In the genomic region with DNA sequence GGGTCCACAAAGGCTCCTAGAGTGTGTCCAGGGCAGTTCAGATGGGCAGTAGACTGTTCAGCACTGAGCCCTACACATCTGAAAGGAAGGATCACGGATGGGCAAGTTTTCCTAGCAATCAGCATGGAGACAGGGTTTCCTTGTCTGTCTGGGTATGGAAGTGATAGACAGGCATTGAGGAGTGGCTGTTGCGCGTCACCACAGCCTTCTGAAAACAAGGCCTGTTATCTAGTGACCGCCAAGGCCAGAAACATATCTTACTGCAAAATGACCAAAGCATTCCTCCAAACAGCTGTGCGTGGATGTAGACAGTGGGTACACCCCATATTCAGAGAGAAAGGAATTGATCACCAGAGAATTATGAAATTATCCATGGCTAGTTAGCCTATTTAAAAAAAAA, we compare ENCODE assay signal across 15 mouse cellular contexts. TPM values are rescaled to one million over a fixed set of nuclear protein-coding genes. Genes with fewer than 3 reads are reported as not detected.
A peak's percentile ranks its signal among the peaks of the same experiment; 100 is the strongest.
DNase-seq lines count a peak whose midpoint lies in the region; ATAC-seq lines count a peak whose summit lies in the region.
"Had no signal": no experiment of that assay in that cellular context is flagged by ENCODE, and none has a peak within 500 bp of the region (broad histone marks: within the 10 kb centered on the region; RNA-seq: fewer than 3 reads in every experiment).

No protein-coding gene starts in this region.

- H3K36me3 ChIP-seq in forebrain, embryonic 10.5 days (replicated peaks), result no peaks in the 10 kb centered on the region
- no peaks in the 10 kb centered on the region for H3K36me3 ChIP-seq in forebrain, embryonic 16.5 days (ENCODE audit: control insufficient read depth, insufficient read depth)
- H3K36me3 ChIP-seq in heart, embryonic 15.5 days, result no peaks in the 10 kb centered on the region
- H3K36me3 ChIP-seq in midbrain, embryonic 13.5 days, result no peaks in the 10 kb centered on the region
- H3K36me3 ChIP-seq: embryonic facial prominence, embryonic 15.5 days; neural tube, embryonic 13.5 days had no signal

- H3K4me1 ChIP-seq in forebrain, embryonic 10.5 days, result peaks cover 61% of the 10 kb centered on the region
- H3K4me1 ChIP-seq in forebrain, embryonic 16.5 days (replicated peaks; ENCODE audit: control insufficient read depth, insufficient read depth, low read length), result peaks cover 20% of the 10 kb centered on the region
- peaks cover 81% of the 10 kb centered on the region for H3K4me1 ChIP-seq in heart, embryonic 15.5 days (replicated peaks)
- H3K4me1 ChIP-seq in midbrain, embryonic 13.5 days (replicated peaks), result peaks cover 36% of the 10 kb centered on the region

- 77% methylated on average over 5 of the region's 5 CpGs for WGBS in forebrain, embryonic 10.5 days
- 70% methylated on average over 5 of the region's 5 CpGs for WGBS in forebrain, embryonic 16.5 days
- WGBS in heart, embryonic 15.5 days, result 25% methylated on average over 5 of the region's 5 CpGs
- 68% methylated on average over 5 of the region's 5 CpGs for WGBS in midbrain, embryonic 13.5 days

- peaks cover 38% of the 10 kb centered on the region for H3K27me3 ChIP-seq in forebrain, embryonic 10.5 days (ENCODE audit: poor library complexity, severe bottlenecking)
- H3K27me3 ChIP-seq in forebrain, embryonic 16.5 days (replicated peaks; ENCODE audit: control insufficient read depth, insufficient read depth, low read length), result no peaks in the 10 kb centered on the region
- H3K27me3 ChIP-seq in heart, embryonic 15.5 days, result no peaks in the 10 kb centered on the region
- 0 out of 2 replicates have a peak, but pooled peaks cover 1% of the 10 kb centered on the region for H3K27me3 ChIP-seq in midbrain, embryonic 13.5 days
- H3K27me3 ChIP-seq: embryonic facial prominence, embryonic 15.5 days; forebrain, embryonic 13.5 days; neural tube, embryonic 13.5 days had no signal

- no peaks in the 10 kb centered on the region for H3K9me3 ChIP-seq in forebrain, embryonic 10.5 days
- no peaks in the 10 kb centered on the region for H3K9me3 ChIP-seq in forebrain, embryonic 16.5 days (ENCODE audit: control insufficient read depth, low read length)
- no peaks in the 10 kb centered on the region for H3K9me3 ChIP-seq in heart, embryonic 15.5 days (replicated peaks)
- H3K9me3 ChIP-seq in midbrain, embryonic 13.5 days, result no peaks in the 10 kb centered on the region
- H3K9me3 ChIP-seq: embryonic facial prominence, embryonic 15.5 days; forebrain, embryonic 13.5 days; G1E; neural tube, embryonic 13.5 days had no signal

- peak overlapping the region; percentile 48; the same call in 1 of the 2 replicates for H3K27ac ChIP-seq in forebrain, embryonic 10.5 days
- H3K27ac ChIP-seq in forebrain, embryonic 16.5 days (ENCODE audit: low read length), result no peak overlapping the region
- peak overlapping the region; percentile 78 for H3K27ac ChIP-seq in heart, embryonic 15.5 days
- 0 out of 2 replicates have a peak overlapping the region, but pooled peaks have one; percentile 16 for H3K27ac ChIP-seq in midbrain, embryonic 13.5 days
- H3K27ac ChIP-seq: forebrain, embryonic 13.5 days; liver, embryonic 14.5 days; neural tube, embryonic 13.5 days had no signal

- H3K9ac ChIP-seq in forebrain, embryonic 16.5 days (replicated peaks; ENCODE audit: low read depth, low read length), result no peak overlapping the region
- peak overlapping the region; percentile 18; the same call in 1 of the 2 replicates for H3K9ac ChIP-seq in heart, embryonic 15.5 days
- H3K9ac ChIP-seq in midbrain, embryonic 13.5 days (replicated peaks), result no peak overlapping the region
- H3K9ac ChIP-seq: embryonic facial prominence, embryonic 15.5 days; forebrain, embryonic 13.5 days; liver, embryonic 14.5 days; neural tube, embryonic 13.5 days had no signal

- ATAC-seq in forebrain, embryonic 16.5 days, result no peak
- ATAC-seq in heart, embryonic 15.5 days (replicated peaks; ENCODE audit: insufficient number of reproducible peaks, insufficient read depth, low FRiP score, low read depth), result no peak
- no peak for ATAC-seq in midbrain, embryonic 13.5 days
- ATAC-seq: forebrain, embryonic 13.5 days; inflammation-experienced regulatory T-cells, adult 6 months had no signal

- no peak overlapping the region for H3K4me3 ChIP-seq in forebrain, embryonic 10.5 days
- H3K4me3 ChIP-seq in forebrain, embryonic 16.5 days (replicated peaks; ENCODE audit: low read length), result no peak overlapping the region
- no peak overlapping the region for H3K4me3 ChIP-seq in heart, embryonic 15.5 days
- no peak overlapping the region for H3K4me3 ChIP-seq in midbrain, embryonic 13.5 days (replicated peaks)
- H3K4me3 ChIP-seq: embryonic facial prominence, embryonic 15.5 days; forebrain, embryonic 13.5 days; neural tube, embryonic 13.5 days had no signal

- no peak overlapping the region for H3K4me2 ChIP-seq in forebrain, embryonic 16.5 days (ENCODE audit: low read length)
- H3K4me2 ChIP-seq in heart, embryonic 15.5 days, result no peak overlapping the region; the same call in 1 of the 2 replicates
- no peak overlapping the region for H3K4me2 ChIP-seq in midbrain, embryonic 13.5 days (replicated peaks)
- H3K4me2 ChIP-seq: embryonic facial prominence, embryonic 15.5 days; forebrain, embryonic 13.5 days; neural tube, embryonic 13.5 days had no signal

- no peak for DNase-seq in forebrain, embryonic 10.5 days (ENCODE audit: extremely low spot score, low spot score)
- no peak for DNase-seq in heart, adult 8-10 months (ENCODE audit: low spot score)
- DNase-seq in ovary, adult 18-20 months (ENCODE audit: low spot score), result peak; percentile 74
- DNase-seq in ovary, postnatal 36 days (ENCODE audit: low spot score), result no peak
- no peak for DNase-seq in c-Kit-positive CD71-positive TER-119-positive erythroid progenitor cells, embryonic 14.5 days (ENCODE audit: low spot score)
- DNase-seq: layer of hippocampus, postnatal 36 days had no signal

RNA-seq across cellular contexts. Expression of a gene that starts 47.1 kb away (rescaled TPM):
- polyA plus RNA-seq in forebrain, embryonic 10.5 days (2016; fragmentation: Nextera tagmentation; extraction: Ambion mirVana), result 14.1 and 15.1 TPM in 2 replicates
- polyA plus RNA-seq in forebrain, embryonic 16.5 days (2015; fragmentation: Nextera tagmentation; extraction: Ambion mirVana), result 14.0 and 16.3 TPM in 2 replicates
- polyA plus RNA-seq in heart, embryonic 15.5 days (2015; fragmentation: Nextera tagmentation; extraction: Ambion mirVana), result 36.7 and 40.3 TPM in 2 replicates
- 10 to 100 TPM; 48.4 to 62.8 (median 50.8) TPM for total RNA-seq in heart, adult 8-10 months (2022)
- polyA plus RNA-seq in midbrain, embryonic 13.5 days (2015; fragmentation: Nextera tagmentation; extraction: Ambion mirVana), result 11.1 and 12.7 TPM in 2 replicates
